In genomic region chr2:50419648-50420047, GRCm38 (mm10) we compare ENCODE assay signal across 13 mouse cellular contexts.
"Had no signal": no experiment of that assay in that cellular context is flagged by ENCODE, and none has a peak within 500 bp of the region (broad histone marks: within the 10 kb centered on the region; RNA-seq: fewer than 3 reads in every experiment).

No protein-coding gene starts in this region.

- ATAC-seq: inflammation-experienced regulatory T-cells, adult 6 months; liver, postnatal 0 days had no signal

- H3K4me2 ChIP-seq: hindbrain, embryonic 15.5 days; liver, embryonic 13.5 days; midbrain, embryonic 12.5 days had no signal

- H3K9ac ChIP-seq: hindbrain, embryonic 15.5 days; liver, embryonic 13.5 days; liver, postnatal 0 days; midbrain, embryonic 12.5 days had no signal

- H3K36me3 ChIP-seq: hindbrain, embryonic 15.5 days; liver, embryonic 13.5 days; midbrain, embryonic 12.5 days had no signal

- H3K9me3 ChIP-seq: hindbrain, embryonic 15.5 days; liver, embryonic 13.5 days; midbrain, embryonic 12.5 days had no signal

- H3K4me1 ChIP-seq: hindbrain, embryonic 15.5 days; liver, embryonic 13.5 days; midbrain, embryonic 12.5 days had no signal

- H3K27ac ChIP-seq: hindbrain, embryonic 15.5 days; liver, embryonic 13.5 days; midbrain, embryonic 12.5 days had no signal

- H3K27me3 ChIP-seq: hindbrain, embryonic 15.5 days; liver, embryonic 13.5 days; midbrain, embryonic 12.5 days had no signal

- H3K4me3 ChIP-seq: hindbrain, embryonic 15.5 days; liver, embryonic 13.5 days; midbrain, embryonic 12.5 days had no signal

- DNase-seq: kidney, adult 8-10 months; kidney, postnatal 25 days; layer of hippocampus, adult 9-11 months; layer of hippocampus, postnatal 36 days; liver; liver, embryonic 13.5 days; liver, postnatal 0 days; right cerebral cortex, adult 18-20 months; right cerebral cortex, postnatal 25 days; thymus, postnatal 4 days had no signal
